ENCODE assay signal across 20 mouse cellular contexts in the genomic region with DNA sequence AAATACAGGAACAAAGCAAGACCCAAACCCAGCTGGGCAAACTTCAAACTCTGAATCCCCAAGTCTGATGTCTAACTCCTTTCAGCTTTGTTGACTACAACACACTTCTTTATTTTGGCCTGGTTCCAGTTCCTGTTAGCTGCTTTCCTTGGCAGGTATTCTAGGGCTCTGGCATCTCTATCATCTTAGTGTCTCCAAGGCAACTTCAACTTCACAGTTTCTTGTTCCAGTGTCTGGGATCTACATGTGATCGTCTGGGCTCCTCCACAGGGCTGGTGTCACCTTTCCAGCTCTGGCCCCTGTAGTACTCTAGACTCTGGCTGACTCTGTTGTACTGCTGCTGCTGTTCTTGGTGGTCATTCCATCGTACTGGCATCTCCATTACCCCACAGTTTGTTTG.
"Had no signal": no experiment of that assay in that cellular context is flagged by ENCODE, and none has a peak within 500 bp of the region (broad histone marks: within the 10 kb centered on the region; RNA-seq: fewer than 3 reads in every experiment).

No protein-coding gene starts in this region.

- H3K4me3 ChIP-seq: limb, embryonic 12.5 days; limb, embryonic 15.5 days; liver, embryonic 13.5 days; midbrain, embryonic 12.5 days; midbrain, embryonic 15.5 days; neural tube, embryonic 12.5 days; neural tube, embryonic 15.5 days had no signal

- H3K27ac ChIP-seq: limb, embryonic 12.5 days; limb, embryonic 15.5 days; liver, embryonic 13.5 days; midbrain, embryonic 12.5 days; midbrain, embryonic 15.5 days; neural tube, embryonic 12.5 days; neural tube, embryonic 15.5 days; stomach, postnatal 0 days had no signal

- H3K4me2 ChIP-seq: limb, embryonic 12.5 days; limb, embryonic 15.5 days; liver, embryonic 13.5 days; midbrain, embryonic 12.5 days; midbrain, embryonic 15.5 days; neural tube, embryonic 12.5 days; neural tube, embryonic 15.5 days had no signal

- H3K4me1 ChIP-seq: limb, embryonic 12.5 days; limb, embryonic 15.5 days; liver, embryonic 13.5 days; midbrain, embryonic 12.5 days; midbrain, embryonic 15.5 days; neural tube, embryonic 12.5 days; neural tube, embryonic 15.5 days had no signal

- ATAC-seq: midbrain, embryonic 15.5 days had no signal

- H3K27me3 ChIP-seq: limb, embryonic 12.5 days; limb, embryonic 15.5 days; liver, embryonic 13.5 days; midbrain, embryonic 12.5 days; midbrain, embryonic 15.5 days; neural tube, embryonic 12.5 days; neural tube, embryonic 15.5 days had no signal

- H3K9me3 ChIP-seq: limb, embryonic 12.5 days; limb, embryonic 15.5 days; liver, embryonic 13.5 days; midbrain, embryonic 12.5 days; midbrain, embryonic 15.5 days; neural tube, embryonic 12.5 days; neural tube, embryonic 15.5 days had no signal

- H3K9ac ChIP-seq: limb, embryonic 12.5 days; limb, embryonic 15.5 days; liver, embryonic 13.5 days; midbrain, embryonic 12.5 days; midbrain, embryonic 15.5 days; neural tube, embryonic 12.5 days; neural tube, embryonic 15.5 days had no signal

- DNase-seq: kidney, postnatal 10 days; kidney, postnatal 4 days; left cerebral cortex, postnatal 4 days; liver, embryonic 13.5 days; lung, adult 2 months; lung, postnatal 14 days; lung, postnatal 4 days; right cerebral cortex, adult 18-20 months; right cerebral cortex, postnatal 14 days; right cerebral cortex, postnatal 4 days; thymus, adult 2 months; thymus, postnatal 14 days; thymus, postnatal 4 days had no signal

- H3K36me3 ChIP-seq: limb, embryonic 12.5 days; limb, embryonic 15.5 days; liver, embryonic 13.5 days; midbrain, embryonic 12.5 days; midbrain, embryonic 15.5 days; neural tube, embryonic 12.5 days; neural tube, embryonic 15.5 days had no signal
